Mouse (Mus musculus): ENCODE data around the gene Atp8a2. TPM values are rescaled to one million over a fixed set of nuclear protein-coding genes. Genes with fewer than 3 reads are reported as not detected.

Atp8a2 gene
- polyA plus RNA-seq, 1 experiment = 0.36 TPM

DNA sequence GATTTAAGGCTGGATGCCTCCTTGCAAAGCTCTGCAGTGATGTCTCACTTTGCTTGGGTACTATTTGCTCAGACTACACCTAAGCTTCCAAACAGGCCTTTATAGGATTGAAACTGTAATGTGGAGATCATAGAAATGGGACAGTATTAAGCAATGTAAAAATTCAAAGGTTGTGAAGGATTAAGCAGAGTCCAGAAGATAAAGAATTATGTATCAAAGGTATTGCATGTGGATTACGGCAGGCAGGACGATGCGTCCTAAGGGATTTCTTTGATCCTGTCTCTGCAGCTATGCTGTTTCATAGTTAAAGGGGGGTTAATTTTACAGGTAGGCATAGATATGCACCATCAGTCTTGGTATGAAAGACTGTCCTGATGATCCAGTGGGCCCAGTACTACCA is 604.4 kb downstream of the Atp8a2 start:
- no peak for DNase-seq
- no peaks in the 10 kb centered on the region; the same call in 1 of the 2 replicates for H3K4me1 ChIP-seq (ENCODE audit: control insufficient read depth, insufficient read depth, low read length)
- H3K4me3 ChIP-seq (ENCODE audit: insufficient read depth, low read depth, low read length) = no peak overlapping the region
- no peak overlapping the region for H3K27ac ChIP-seq (ENCODE audit: insufficient read depth, low read depth, low read length)
- H3K36me3 ChIP-seq (ENCODE audit: control insufficient read depth, insufficient read depth, low read length) = peaks cover 2% of the 10 kb centered on the region; the same call in 1 of the 2 replicates
- TF ChIP-seq POLR2A (IDR thresholded peaks at IDR 0.05; ENCODE audit: low read depth, low read length) (no peak), CTCF (conservative IDR thresholded peaks at IDR 0.05; ENCODE audit: insufficient read depth, insufficient read length, low read depth, low read length) (no peak)
- WGBS = 89% methylated on average over 3 of the region's 3 CpGs
- H3K27me3 ChIP-seq (replicated peaks; ENCODE audit: control insufficient read depth, insufficient read depth, low read length) = no peaks in the 10 kb centered on the region

DNA sequence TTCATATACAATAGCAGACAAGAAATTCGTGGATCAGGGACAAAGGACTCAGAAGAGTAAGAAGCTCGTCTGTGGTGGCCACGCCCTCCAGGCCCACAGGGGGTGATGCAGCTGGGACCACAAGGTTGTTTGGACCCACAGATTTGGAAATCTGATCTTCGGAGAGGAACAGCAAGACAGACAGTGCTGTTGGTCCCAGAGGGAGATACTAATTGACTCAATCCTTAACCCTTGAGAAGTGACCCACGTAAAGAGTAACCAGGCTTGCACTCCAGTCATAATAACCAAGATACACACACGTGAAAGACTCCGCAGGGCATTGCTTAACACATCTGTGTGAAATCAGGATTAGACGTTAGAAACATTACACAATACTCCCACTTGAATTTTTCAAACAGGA is 605.1 kb downstream of the Atp8a2 start:
- Histone ChIP-seq H3K4me3 (ENCODE audit: insufficient read depth, low read depth, low read length) (no peak overlapping the region), H3K27ac (ENCODE audit: insufficient read depth, low read depth, low read length) (no peak overlapping the region), H3K36me3 (ENCODE audit: control insufficient read depth, insufficient read depth, low read length) (peaks cover 2% of the 10 kb centered on the region; the same call in 1 of the 2 replicates), H3K4me1 (ENCODE audit: control insufficient read depth, insufficient read depth, low read length) (no peaks in the 10 kb centered on the region; the same call in 1 of the 2 replicates), H3K27me3 (replicated peaks; ENCODE audit: control insufficient read depth, insufficient read depth, low read length) (no peaks in the 10 kb centered on the region)
- no peak for DNase-seq
- TF ChIP-seq POLR2A (IDR thresholded peaks at IDR 0.05; ENCODE audit: low read depth, low read length) (no peak), CTCF (conservative IDR thresholded peaks at IDR 0.05; ENCODE audit: insufficient read depth, insufficient read length, low read depth, low read length) (no peak)
- WGBS = 68% methylated on average over 8 of the region's 8 CpGs

- 56% methylated on average over 1 of the region's 1 CpGs for WGBS
- no peaks in the 10 kb centered on the region for H3K4me1 ChIP-seq (ENCODE audit: control insufficient read depth, insufficient read depth, low read length)
- no peak overlapping the region for H3K4me3 ChIP-seq (ENCODE audit: insufficient read depth, low read depth, low read length)
- H3K27me3 ChIP-seq (replicated peaks; ENCODE audit: control insufficient read depth, insufficient read depth, low read length) = no peaks in the 10 kb centered on the region
- H3K36me3 ChIP-seq (ENCODE audit: control insufficient read depth, insufficient read depth, low read length) = peaks cover 4% of the 10 kb centered on the region
- no peak overlapping the region for H3K27ac ChIP-seq (ENCODE audit: insufficient read depth, low read depth, low read length)
- TF ChIP-seq POLR2A (IDR thresholded peaks at IDR 0.05; ENCODE audit: low read depth, low read length) (no peak), CTCF (conservative IDR thresholded peaks at IDR 0.05; ENCODE audit: insufficient read depth, insufficient read length, low read depth, low read length) (peak; percentile 26; the same call in 1 of the 2 replicates)
- peak; percentile 32 for DNase-seq
Measured at GRCm38 (mm10) chr14:59590614-59591013, 606.4 kb downstream of the Atp8a2 start.

Other genes with a start within 250 kb of the Atp8a2 start
- gene Nupl1, start 54.3 kb upstream of the Atp8a2 start, polyA plus RNA-seq (2012; rRNA removed) = 0.06 TPM in 1 of 2 replicates, not detected in the other
- gene Gm49336, start 54.3 kb upstream of the Atp8a2 start, polyA plus RNA-seq (2012; rRNA removed) = 8.6 and 9.0 TPM in 2 replicates
- 20.6 and 23.3 TPM in 2 replicates for gene Mtmr6, start 68.0 kb upstream of the Atp8a2 start, polyA plus RNA-seq (2012; rRNA removed)
- 0.08 and 0.11 TPM in 2 replicates for gene Amer2, start 176.1 kb upstream of the Atp8a2 start, polyA plus RNA-seq (2012; rRNA removed)

Data from kidney, adult 2 months (tissue).